Mouse (Mus musculus) brain, adult 2 months (tissue): Measurements from ENCODE around the gene Bclaf1.
A peak's percentile ranks its signal among the peaks of the same experiment; 100 is the strongest.

Experiments
- DNase-seq: peaks from one replicate; pipeline ENCODE4 v3.0.0; 2011; ENCODE audit warnings: low read depth, low spot score

The Bclaf1 gene

GRCm38 (mm10) chr10:20311918-20312735, at the start of gene Bclaf1:
Gene Bclaf1 (plus strand): TSS chr10:20312469.
- DNase-seq = peak; percentile 100

GRCm38 (mm10) chr10:20262896-20263295, 49.4 kb upstream of the Bclaf1 start:
- no peak for DNase-seq

GRCm38 (mm10) chr10:20264479-20264878, 47.8 kb upstream of the Bclaf1 start:
- DNase-seq = no peak

- no peak for DNase-seq
These were observed 45.2 kb upstream of the Bclaf1 start for GRCm38 (mm10) chr10:20267032-20267431.

- peak; percentile 27 for DNase-seq
These were observed 43.3 kb upstream of the Bclaf1 start for GRCm38 (mm10) chr10:20268945-20269344.

- DNase-seq = no peak
These were observed 39.9 kb upstream of the Bclaf1 start for GRCm38 (mm10) chr10:20272380-20272779.

GRCm38 (mm10) chr10:20273278-20273677, 39.0 kb upstream of the Bclaf1 start:
- DNase-seq = no peak

GRCm38 (mm10) chr10:20274022-20274421, 38.2 kb upstream of the Bclaf1 start:
- DNase-seq = no peak

- DNase-seq = no peak
These were observed 30.8 kb upstream of the Bclaf1 start for GRCm38 (mm10) chr10:20281456-20281855.

GRCm38 (mm10) chr10:20285289-20285975, 26.8 kb upstream of the Bclaf1 start:
- peak; percentile 83 for DNase-seq

- DNase-seq = peak; percentile 75
These were observed 26.1 kb upstream of the Bclaf1 start for GRCm38 (mm10) chr10:20285994-20286836.

GRCm38 (mm10) chr10:20287369-20287768, 24.9 kb upstream of the Bclaf1 start:
- DNase-seq = no peak

- peak; percentile 93 for DNase-seq
These were observed 21.8 kb upstream of the Bclaf1 start for GRCm38 (mm10) chr10:20290467-20290883.

GRCm38 (mm10) chr10:20295961-20296360, 16.3 kb upstream of the Bclaf1 start:
- DNase-seq = no peak

GRCm38 (mm10) chr10:20298152-20298920, 13.9 kb upstream of the Bclaf1 start:
- no peak for DNase-seq

- no peak for DNase-seq
These were observed 13.2 kb upstream of the Bclaf1 start for GRCm38 (mm10) chr10:20299114-20299513.

- no peak for DNase-seq
These were observed 1.1 kb upstream of the Bclaf1 start for GRCm38 (mm10) chr10:20310969-20311769.

GRCm38 (mm10) chr10:20312736-20313301, 550 bp downstream of the Bclaf1 start:
- DNase-seq = peak; percentile 89

- DNase-seq = no peak
These were observed 1.2 kb downstream of the Bclaf1 start for GRCm38 (mm10) chr10:20313447-20313846.

GRCm38 (mm10) chr10:20313941-20314340, 1.7 kb downstream of the Bclaf1 start:
- no peak for DNase-seq
